ENCODE assay signal across 13 mouse cellular contexts in the genomic region with DNA sequence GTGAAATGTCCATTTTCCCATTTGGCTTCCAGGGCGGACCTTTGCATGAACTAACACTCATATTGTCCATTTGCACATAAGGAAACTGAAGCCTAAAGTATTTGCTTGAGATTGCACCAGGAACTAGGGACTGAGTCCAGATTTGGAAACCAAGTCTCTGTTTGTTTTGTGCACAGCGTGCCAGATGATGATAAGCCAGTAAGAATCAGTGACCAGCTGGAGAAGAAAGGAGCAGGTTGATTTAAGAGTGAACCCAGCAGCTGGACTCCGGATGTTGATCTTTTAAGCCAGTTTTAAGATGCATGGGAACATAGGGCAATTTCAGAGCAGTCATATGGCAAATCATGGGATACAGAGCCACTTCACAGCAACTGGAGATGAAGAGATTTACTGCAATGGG.
"Had no signal": no experiment of that assay in that cellular context is flagged by ENCODE, and none has a peak within 500 bp of the region (broad histone marks: within the 10 kb centered on the region; RNA-seq: fewer than 3 reads in every experiment).

No protein-coding gene starts in this region.

- H3K36me3 ChIP-seq: kidney, embryonic 15.5 days; neural tube, embryonic 13.5 days had no signal

- H3K27ac ChIP-seq: hindbrain, postnatal 0 days; kidney, embryonic 15.5 days; liver, embryonic 14.5 days; neural tube, embryonic 13.5 days had no signal

- H3K9ac ChIP-seq: kidney, embryonic 15.5 days; liver, embryonic 14.5 days; neural tube, embryonic 13.5 days had no signal

- H3K4me2 ChIP-seq: kidney, embryonic 15.5 days; neural tube, embryonic 13.5 days had no signal

- H3K9me3 ChIP-seq: kidney, embryonic 15.5 days; neural tube, embryonic 13.5 days had no signal

- H3K4me3 ChIP-seq: kidney, embryonic 15.5 days; neural tube, embryonic 13.5 days had no signal

- DNase-seq: kidney, adult 2 months; kidney, postnatal 14 days; left cerebral cortex, postnatal 4 days; lung, postnatal 10 days; midbrain, embryonic 14.5 days; right cerebral cortex, adult 18-20 months; right cerebral cortex, postnatal 25 days; thymus, postnatal 4 days had no signal

- ATAC-seq: hindbrain, postnatal 0 days; intestine, embryonic 16.5 days had no signal

- H3K27me3 ChIP-seq: kidney, embryonic 15.5 days; neural tube, embryonic 13.5 days had no signal
